Mouse (Mus musculus) embryonic facial prominence, embryonic 10.5 days (tissue): ENCODE data around the gene Pqlc3. TPM values are rescaled to one million over a fixed set of nuclear protein-coding genes. Genes with fewer than 3 reads are reported as not detected.

Source experiments
- DNase-seq: peaks from one replicate; pipeline ENCODE4 v3.0.0-alpha.2; 2017; ENCODE audit warnings: low spot score
- H3K27ac ChIP-seq: fragments of 300-500 bp; sonication (generic); replicated peaks from 2 replicates; pipeline ENCODE4 v1.5.1; 2016; ENCODE audit warnings: mild to moderate bottlenecking
- H3K27me3 ChIP-seq: fragments of 300-500 bp; sonication (generic); replicated peaks from 2 replicates; pipeline ENCODE4 v1.6.1; 2016; ENCODE audit warnings: low read depth, mild to moderate bottlenecking; ENCODE audit not compliant: poor library complexity, severe bottlenecking
- H3K36me3 ChIP-seq: fragments of 300-500 bp; sonication (generic); replicated peaks from 2 replicates; pipeline ENCODE4 v1.6.1; 2016; ENCODE audit warnings: mild to moderate bottlenecking, moderate library complexity
- H3K4me1 ChIP-seq: fragments of 300-500 bp; sonication (generic); 2 replicates; pipeline ENCODE4 v1.6.1; 2016
- H3K4me3 ChIP-seq: fragments of 300-500 bp; sonication (generic); 2 replicates; pipeline ENCODE4 v1.5.1; 2016; ENCODE audit warnings: mild to moderate bottlenecking, moderate library complexity
- H3K9me3 ChIP-seq: fragments of 300-500 bp; sonication (generic); 2 replicates; pipeline ENCODE4 v1.6.1; 2016; ENCODE audit warnings: mild to moderate bottlenecking
- WGBS: fragments of 180-500 bp; shearing (Covaris S2); methylation state at CpG from one replicate; pipeline ENCODE4 v1.1.7; 2016; 5-methylcytosine and 5-hydroxymethylcytosine counted together
- polyA plus RNA-seq: library from polyadenylated mRNA; unstranded; fragments of >200 nt; fragmentation: Nextera tagmentation; extraction: Ambion mirVana; gene quantifications from 2 replicates; pipeline ENCODE4 v1.2.1, GENCODE M21; 2016

Pqlc3 gene
- polyA plus RNA-seq, 1 experiment from 2014 or later = 5.5 TPM

- H3K4me1 ChIP-seq = peaks cover 24% of the 10 kb centered on the region
- no peaks in the 10 kb centered on the region for H3K9me3 ChIP-seq
- peaks cover 5% of the 10 kb centered on the region; the same call in 1 of the 2 replicates for H3K36me3 ChIP-seq
- peaks cover 49% of the 10 kb centered on the region for H3K27me3 ChIP-seq
- peak; percentile 26 for DNase-seq
- H3K27ac ChIP-seq = 0 out of 2 replicates have a peak overlapping the region, but pooled peaks have one; percentile 2
- peak overlapping the region; percentile 73 for H3K4me3 ChIP-seq
- 5% methylated on average over 10 of the region's 10 CpGs for WGBS
These were observed 1.1 kb downstream of the Pqlc3 start for GRCm38 (mm10) chr12:16999146-16999545.

GRCm38 (mm10) chr12:16996886-16997462, 3.2 kb downstream of the Pqlc3 start:
- Histone ChIP-seq H3K4me3 (no peak overlapping the region), H3K9me3 (no peaks in the 10 kb centered on the region), H3K4me1 (peaks cover 24% of the 10 kb centered on the region), H3K27me3 (peaks cover 47% of the 10 kb centered on the region), H3K27ac (no peak overlapping the region), H3K36me3 (peaks cover 5% of the 10 kb centered on the region; the same call in 1 of the 2 replicates)
- no peak for DNase-seq
- WGBS = 89% methylated on average over 5 of the region's 5 CpGs

- peaks cover 9% of the 10 kb centered on the region; the same call in 1 of the 2 replicates for H3K36me3 ChIP-seq
- no peaks in the 10 kb centered on the region for H3K9me3 ChIP-seq
- DNase-seq = no peak
- peaks cover 24% of the 10 kb centered on the region for H3K4me1 ChIP-seq
- no peak overlapping the region for H3K4me3 ChIP-seq
- 83% methylated on average over 5 of the region's 5 CpGs for WGBS
- peaks cover 40% of the 10 kb centered on the region for H3K27me3 ChIP-seq
- H3K27ac ChIP-seq = no peak overlapping the region
These were observed 3.9 kb downstream of the Pqlc3 start for GRCm38 (mm10) chr12:16996281-16996680.

- WGBS = 93% methylated on average over 2 of the region's 2 CpGs
- peaks cover 12% of the 10 kb centered on the region for H3K4me1 ChIP-seq
- H3K27ac ChIP-seq = no peak overlapping the region
- no peak for DNase-seq
- no peak overlapping the region for H3K4me3 ChIP-seq
- peaks cover 20% of the 10 kb centered on the region for H3K27me3 ChIP-seq
- peaks cover 15% of the 10 kb centered on the region for H3K36me3 ChIP-seq
- H3K9me3 ChIP-seq = no peaks in the 10 kb centered on the region
These were observed 5.9 kb downstream of the Pqlc3 start for GRCm38 (mm10) chr12:16994291-16994690.

GRCm38 (mm10) chr12:16992355-16992754, 7.9 kb downstream of the Pqlc3 start:
- Histone ChIP-seq H3K27ac (no peak overlapping the region), H3K4me1 (no peaks in the 10 kb centered on the region), H3K27me3 (0 out of 2 replicates have a peak, but pooled peaks cover under 1% of the 10 kb centered on the region), H3K36me3 (peaks cover 24% of the 10 kb centered on the region), H3K9me3 (no peaks in the 10 kb centered on the region), H3K4me3 (no peak overlapping the region)
- no peak for DNase-seq
- WGBS = 90% methylated on average over 2 of the region's 2 CpGs

- no peak for DNase-seq
- WGBS = 91% methylated on average over 2 of the region's 2 CpGs
- H3K9me3 ChIP-seq = no peaks in the 10 kb centered on the region
- no peaks in the 10 kb centered on the region for H3K27me3 ChIP-seq
- H3K36me3 ChIP-seq = peaks cover 31% of the 10 kb centered on the region
- no peak overlapping the region for H3K27ac ChIP-seq
- no peak overlapping the region for H3K4me3 ChIP-seq
- H3K4me1 ChIP-seq = no peaks in the 10 kb centered on the region
These were observed 8.8 kb downstream of the Pqlc3 start for GRCm38 (mm10) chr12:16991376-16991775.

GRCm38 (mm10) chr12:16985778-16986177, 14.4 kb downstream of the Pqlc3 start:
- 91% methylated on average over 1 of the region's 1 CpGs for WGBS
- H3K9me3 ChIP-seq = no peaks in the 10 kb centered on the region
- no peaks in the 10 kb centered on the region for H3K27me3 ChIP-seq
- H3K36me3 ChIP-seq = peaks cover 65% of the 10 kb centered on the region
- H3K27ac ChIP-seq = no peak overlapping the region
- H3K4me1 ChIP-seq = no peaks in the 10 kb centered on the region
- no peak overlapping the region for H3K4me3 ChIP-seq
- DNase-seq = no peak

- no peaks in the 10 kb centered on the region for H3K9me3 ChIP-seq
- no peaks in the 10 kb centered on the region for H3K4me1 ChIP-seq
- no peaks in the 10 kb centered on the region for H3K27me3 ChIP-seq
- peaks cover 95% of the 10 kb centered on the region for H3K36me3 ChIP-seq
- DNase-seq = no peak
- no peak overlapping the region for H3K27ac ChIP-seq
- no peak overlapping the region for H3K4me3 ChIP-seq
These were observed 23.1 kb downstream of the Pqlc3 start for GRCm38 (mm10) chr12:16977120-16977519.

- no peak overlapping the region for H3K4me3 ChIP-seq
- no peak overlapping the region for H3K27ac ChIP-seq
- H3K36me3 ChIP-seq = peaks cover 80% of the 10 kb centered on the region
- no peak for DNase-seq
- H3K27me3 ChIP-seq = no peaks in the 10 kb centered on the region
- no peaks in the 10 kb centered on the region for H3K9me3 ChIP-seq
- 98% methylated on average over 2 of the region's 2 CpGs for WGBS
- no peaks in the 10 kb centered on the region for H3K4me1 ChIP-seq
These were observed 33.4 kb downstream of the Pqlc3 start for GRCm38 (mm10) chr12:16966811-16967210.

GRCm38 (mm10) chr12:16963354-16963753, 36.9 kb downstream of the Pqlc3 start:
- H3K27me3 ChIP-seq = no peaks in the 10 kb centered on the region
- peaks cover 83% of the 10 kb centered on the region for H3K36me3 ChIP-seq
- no peaks in the 10 kb centered on the region for H3K4me1 ChIP-seq
- WGBS = 79% methylated on average over 2 of the region's 2 CpGs
- no peak overlapping the region for H3K27ac ChIP-seq
- no peaks in the 10 kb centered on the region for H3K9me3 ChIP-seq
- no peak for DNase-seq
- no peak overlapping the region for H3K4me3 ChIP-seq

GRCm38 (mm10) chr12:16958851-16959250, 41.4 kb downstream of the Pqlc3 start:
- peak; percentile 13 for DNase-seq
- H3K36me3 ChIP-seq = peaks cover 84% of the 10 kb centered on the region
- H3K4me3 ChIP-seq = no peak overlapping the region
- WGBS = 64% methylated on average over 1 of the region's 1 CpGs
- no peaks in the 10 kb centered on the region for H3K9me3 ChIP-seq
- no peaks in the 10 kb centered on the region for H3K27me3 ChIP-seq
- no peak overlapping the region for H3K27ac ChIP-seq
- no peaks in the 10 kb centered on the region for H3K4me1 ChIP-seq

GRCm38 (mm10) chr12:16948239-16948638, 52.0 kb downstream of the Pqlc3 start:
- H3K4me3 ChIP-seq = no peak overlapping the region
- no peaks in the 10 kb centered on the region for H3K9me3 ChIP-seq
- H3K36me3 ChIP-seq = peaks cover 60% of the 10 kb centered on the region
- 95% methylated on average over 6 of the region's 6 CpGs for WGBS
- no peaks in the 10 kb centered on the region for H3K27me3 ChIP-seq
- no peak overlapping the region for H3K27ac ChIP-seq
- DNase-seq = no peak
- H3K4me1 ChIP-seq = no peaks in the 10 kb centered on the region

GRCm38 (mm10) chr12:16941976-16942375, 58.2 kb downstream of the Pqlc3 start:
- Histone ChIP-seq H3K4me3 (no peak overlapping the region), H3K9me3 (no peaks in the 10 kb centered on the region), H3K27ac (no peak overlapping the region), H3K4me1 (no peaks in the 10 kb centered on the region), H3K36me3 (peaks cover 40% of the 10 kb centered on the region), H3K27me3 (no peaks in the 10 kb centered on the region)
- WGBS = 90% methylated on average over 3 of the region's 3 CpGs
- no peak for DNase-seq
